Mouse (Mus musculus): ENCODE measurements around the gene Olfr1281.
"Not testable (repeated sequence)": the region's sequence is repeated elsewhere in the genome, so short reads cannot be mapped to it uniquely, and the experiment has no call there.

Gene Olfr1281

DNA sequence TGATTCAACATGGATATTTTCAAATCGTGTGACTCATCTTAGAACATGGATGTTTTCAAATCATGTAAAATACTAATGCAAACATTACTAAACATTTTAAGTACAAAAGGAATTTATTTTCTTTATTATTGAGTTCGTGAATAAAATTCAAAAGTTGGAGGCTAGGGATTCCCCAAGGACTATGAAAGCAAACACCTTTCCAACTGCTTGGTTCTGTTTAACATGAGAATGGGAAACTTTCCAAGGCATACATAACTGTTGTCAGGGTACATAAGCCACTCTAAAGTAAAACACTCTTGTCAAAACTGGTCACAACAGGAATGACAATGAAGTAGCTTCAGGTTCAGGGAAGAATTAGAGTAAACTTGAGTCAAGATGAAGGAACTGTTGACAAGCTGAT lies at the start of gene Olfr1281:
TSS of gene Olfr1281 (plus strand) at position 301 of the 400 bp plus-strand sequence.
- DNase-seq = no peak

DNA sequence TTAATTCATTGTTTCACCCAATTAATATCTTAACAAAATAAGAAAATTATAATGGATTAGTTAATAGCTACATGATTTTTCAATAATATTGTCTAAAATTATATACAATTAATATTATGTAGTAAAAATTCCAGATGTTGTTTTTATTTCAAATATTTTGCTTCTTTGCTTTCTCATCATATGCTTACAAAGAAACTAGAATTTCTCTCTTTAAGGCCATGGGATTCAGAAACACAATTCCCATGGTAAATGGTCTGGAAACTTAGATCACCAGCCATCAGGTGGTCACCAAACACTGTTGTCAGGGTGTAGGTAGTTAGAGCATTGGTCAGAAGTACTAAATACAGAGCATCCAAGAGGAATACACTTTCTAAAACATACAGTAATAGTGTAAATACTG lies 36.5 kb upstream of the Olfr1281 start, which contains the start of gene Olfr1278:
TSS of gene Olfr1278 (plus strand) at position 301 of the 400 bp plus-strand sequence.
- no peak for DNase-seq

DNA sequence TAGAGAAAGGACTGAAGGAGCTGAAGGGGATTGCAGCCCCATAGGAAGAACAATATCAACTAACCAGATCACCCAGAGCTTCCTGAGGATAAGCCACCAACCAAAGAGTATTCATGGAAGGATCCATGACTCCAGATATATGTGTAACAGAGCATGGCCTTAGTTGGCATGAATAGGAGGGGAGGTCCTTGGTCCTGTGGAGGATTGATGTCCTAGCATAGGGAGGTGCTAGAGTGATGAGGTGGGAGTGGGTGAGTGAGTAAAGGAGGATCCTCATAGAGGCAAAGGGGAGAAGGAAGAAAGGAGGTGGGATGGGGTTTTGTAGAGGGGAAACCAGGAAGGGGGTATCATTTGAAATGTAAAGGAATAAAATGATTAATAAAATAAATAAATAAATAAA lies 27.8 kb upstream of the Olfr1281 start:
- DNase-seq = no peak

DNA sequence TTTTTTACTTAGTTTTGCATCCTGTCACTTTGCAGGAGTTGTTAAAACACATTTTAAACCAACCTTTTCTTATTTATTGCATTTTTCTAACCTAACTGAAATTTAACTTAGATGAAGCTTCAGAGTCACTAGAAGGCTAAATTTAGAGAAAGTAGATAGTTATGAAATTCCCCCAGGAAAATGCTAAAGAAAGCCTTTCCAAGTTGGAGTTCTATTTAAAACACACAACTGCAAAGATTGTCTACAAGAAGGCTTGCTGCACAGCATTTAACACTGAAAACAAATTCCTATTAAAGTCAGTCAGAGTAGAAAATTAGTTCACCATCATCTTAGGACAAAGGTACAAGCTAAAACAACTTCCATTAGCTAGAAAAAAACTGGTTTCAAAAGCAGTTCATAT lies 25.9 kb upstream of the Olfr1281 start, which contains the start of gene Olfr1279:
TSS of gene Olfr1279 (plus strand) at position 262 of the 400 bp plus-strand sequence.
- DNase-seq = no peak

DNA sequence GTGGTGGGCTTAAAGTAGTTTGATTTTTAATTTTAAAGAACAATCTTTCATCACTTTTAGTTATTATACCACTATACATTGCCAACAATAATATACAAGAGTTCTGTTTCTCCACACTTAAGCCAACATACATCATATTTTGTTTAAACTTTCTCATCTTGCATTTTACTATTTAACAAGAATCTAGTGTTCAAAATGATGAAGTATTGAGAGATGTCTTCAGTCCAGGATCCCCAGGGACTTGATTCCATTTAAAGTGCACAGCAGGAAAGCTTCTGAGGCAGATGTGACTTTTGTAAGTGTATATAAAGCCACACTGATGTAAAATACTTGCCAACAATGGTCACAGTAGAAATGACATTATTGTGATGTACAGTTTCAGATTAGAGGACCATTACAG lies 12.6 kb upstream of the Olfr1281 start, which contains the start of gene Olfr1280:
TSS of gene Olfr1280 (plus strand) at position 301 of the 400 bp plus-strand sequence.
- no peak for DNase-seq

DNA sequence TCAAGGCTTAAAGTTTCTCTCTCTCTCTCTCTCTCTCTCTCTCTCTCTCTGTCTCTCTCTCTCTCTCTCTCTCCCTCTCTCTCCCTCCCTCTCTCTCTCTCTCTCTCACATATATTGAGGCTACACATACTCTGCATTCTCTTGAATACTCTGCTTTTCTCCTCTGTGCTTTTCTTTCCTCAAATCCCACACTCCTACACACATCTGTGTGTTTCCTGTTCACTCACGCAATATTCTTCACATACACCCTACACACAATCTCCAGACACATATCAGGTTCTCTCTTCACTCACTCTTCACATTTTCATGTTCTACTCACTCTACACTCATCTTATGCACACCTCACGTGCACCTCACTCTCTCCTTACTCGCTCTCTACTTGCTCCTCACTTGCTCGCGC lies 7.4 kb downstream of the Olfr1281 start:
- not testable (repeated sequence) for DNase-seq

DNA sequence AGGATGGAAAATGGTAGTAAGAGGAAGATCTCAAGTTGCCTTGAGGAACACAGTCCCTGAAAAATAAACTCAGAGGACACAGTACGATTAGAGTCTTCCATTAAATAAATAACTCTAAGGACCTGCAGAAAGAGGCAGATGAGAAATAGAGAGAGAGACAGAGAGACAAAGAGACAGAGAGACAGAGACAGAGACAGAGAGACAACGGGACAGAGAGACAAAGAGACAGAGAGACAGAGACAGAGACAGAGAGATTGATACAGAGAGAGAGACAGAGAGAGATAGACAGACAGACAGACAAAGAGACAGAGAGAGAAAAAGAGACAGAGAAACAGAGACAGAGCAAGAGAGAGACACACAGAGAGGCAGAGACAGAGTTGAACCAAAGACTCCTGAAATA lies 9.7 kb downstream of the Olfr1281 start, which contains the start of gene Olfr1282:
TSS of gene Olfr1282 (minus strand) at position 101 of the 400 bp plus-strand sequence.
- DNase-seq = no peak

DNA sequence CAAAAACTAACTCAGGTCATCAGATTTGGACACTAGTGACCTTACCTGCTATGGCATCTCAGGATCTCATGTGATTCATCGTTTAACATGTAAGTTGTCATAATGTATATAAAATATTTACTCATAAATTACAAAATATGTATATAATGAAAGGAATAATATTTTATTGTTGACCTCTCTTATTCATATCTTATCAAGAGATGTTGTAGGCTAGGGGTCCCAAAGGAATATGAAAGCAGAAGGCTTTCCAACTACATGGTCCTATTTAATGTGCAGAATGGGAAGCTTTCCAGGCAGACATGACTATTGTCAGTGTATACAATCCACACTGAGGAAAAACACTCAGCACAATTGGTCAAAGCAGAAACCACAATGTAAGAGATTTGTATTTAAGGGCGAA lies 40.2 kb downstream of the Olfr1281 start, which contains the start of gene Olfr1283:
TSS of gene Olfr1283 (plus strand) at position 301 of the 400 bp plus-strand sequence.
- DNase-seq = no peak

DNA sequence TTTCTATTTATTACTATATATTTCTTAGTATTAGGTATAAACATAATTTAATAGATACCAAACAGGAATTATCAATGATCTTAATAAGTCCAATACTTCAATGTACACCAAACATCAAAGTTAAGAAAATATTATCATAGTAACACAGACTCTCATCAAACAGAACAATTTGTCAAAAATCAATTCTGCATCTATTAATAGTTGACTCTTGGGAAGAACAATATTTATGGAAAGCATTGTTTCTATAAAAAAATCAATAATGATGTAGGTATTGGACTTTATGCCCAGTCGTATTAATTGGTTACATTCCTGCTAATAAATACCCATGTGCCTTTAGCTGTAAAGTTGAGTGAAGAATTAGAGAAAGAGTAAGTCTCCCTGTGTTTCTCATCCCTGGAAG lies 48.9 kb downstream of the Olfr1281 start, which contains the start of gene Olfr1284:
TSS of gene Olfr1284 (plus strand) at position 301 of the 400 bp plus-strand sequence.
- no peak for DNase-seq

Data from kidney, adult 11 months (tissue).